Mouse (Mus musculus) monocyte, adult 5-6 weeks (primary cell): ENCODE measurements around the gene Il19. TPM values are rescaled to one million over a fixed set of nuclear protein-coding genes. Genes with fewer than 3 reads are reported as not detected.

Experiments
- ATAC-seq: fragments of 153-309, 156-312 bp; replicated peaks from 2 replicates; pipeline ENCODE4 v1.8.0; 2017; ENCODE audit warnings: mild to moderate bottlenecking; ENCODE audit not compliant: low TSS enrichment, insufficient number of reproducible peaks, severe bottlenecking, poor library complexity, low FRiP score
- total RNA-seq: library from RNA; stranded (forward); fragments of 200-1000, 200-491, 200-594 nt; gene quantifications from 3 replicates; pipeline ENCODE4 v1.2.3, GENCODE M21; 2017

Gene Il19
- total RNA-seq, result 1.1 TPM in 1 of 3 replicates, not detected in the others

GRCm38 (mm10) chr1:130940065-130940687 is at the start of gene Il19:
Il19 (minus strand) TSS chr1:130940115.
- ATAC-seq, result no peak

- ATAC-seq, result no peak
These were observed 49.4 kb upstream of the Il19 start for GRCm38 (mm10) chr1:130989331-130989730.

GRCm38 (mm10) chr1:130987418-130987817 is 47.5 kb upstream of the Il19 start:
- peak; percentile 47; the same call in 1 of the 2 replicates for ATAC-seq

GRCm38 (mm10) chr1:130987001-130987400 is 47.1 kb upstream of the Il19 start:
- no peak for ATAC-seq

- ATAC-seq, result no peak
These were observed 44.5 kb upstream of the Il19 start for GRCm38 (mm10) chr1:130984441-130984840.

GRCm38 (mm10) chr1:130979455-130979854 is 39.5 kb upstream of the Il19 start:
- 0 out of 2 replicates have a peak, but pooled peaks have one; percentile 68 for ATAC-seq

- no peak for ATAC-seq
These were observed 24.0 kb upstream of the Il19 start for GRCm38 (mm10) chr1:130963891-130964290.

GRCm38 (mm10) chr1:130946920-130947319 is 7.0 kb upstream of the Il19 start:
- ATAC-seq, result no peak

- no peak for ATAC-seq
These were observed 1.9 kb upstream of the Il19 start for GRCm38 (mm10) chr1:130941801-130942200.

GRCm38 (mm10) chr1:130938192-130938591 is 1.7 kb downstream of the Il19 start:
- ATAC-seq, result no peak

GRCm38 (mm10) chr1:130937170-130937569 is 2.7 kb downstream of the Il19 start:
- no peak for ATAC-seq

GRCm38 (mm10) chr1:130936351-130936750 is 3.6 kb downstream of the Il19 start:
- no peak for ATAC-seq

- no peak for ATAC-seq
These were observed 13.4 kb downstream of the Il19 start for GRCm38 (mm10) chr1:130926484-130926883.

- ATAC-seq, result no peak
These were observed 21.5 kb downstream of the Il19 start for GRCm38 (mm10) chr1:130918323-130918980.

GRCm38 (mm10) chr1:130911401-130912010 is 28.4 kb downstream of the Il19 start, which contains the start of gene Il20:
Il20 (minus strand) TSS chr1:130911451.
- ATAC-seq, result no peak

GRCm38 (mm10) chr1:130902505-130902904 is 37.4 kb downstream of the Il19 start:
- ATAC-seq, result no peak

GRCm38 (mm10) chr1:130894468-130894867 is 45.4 kb downstream of the Il19 start:
- ATAC-seq, result no peak

GRCm38 (mm10) chr1:130893329-130894040 is 46.4 kb downstream of the Il19 start:
- no peak for ATAC-seq

GRCm38 (mm10) chr1:130892446-130892845 is 47.5 kb downstream of the Il19 start:
- ATAC-seq, result no peak
